Mouse (Mus musculus) lung, postnatal 0 days (tissue): ENCODE data around the gene Ptpra.

ENCODE experiments used
- CTCF ChIP-seq: IDR thresholded peaks from 2 replicates; pipeline ENCODE4 v1.5.1; 2016; ENCODE audit warnings: antibody characterized with exemption, mild to moderate bottlenecking
- EP300 ChIP-seq: IDR thresholded peaks from 2 replicates; pipeline ENCODE4 v1.6.1; 2016; ENCODE audit warnings: antibody characterized with exemption, mild to moderate bottlenecking, control low read depth

- TF ChIP-seq EP300 (no peak), CTCF (no peak)
Observed at GRCm38 (mm10) chr2:130484206-130484605, 34.1 kb downstream of the Ptpra start.
